ENCODE assay signal across 8 mouse cellular contexts in the genomic region with DNA sequence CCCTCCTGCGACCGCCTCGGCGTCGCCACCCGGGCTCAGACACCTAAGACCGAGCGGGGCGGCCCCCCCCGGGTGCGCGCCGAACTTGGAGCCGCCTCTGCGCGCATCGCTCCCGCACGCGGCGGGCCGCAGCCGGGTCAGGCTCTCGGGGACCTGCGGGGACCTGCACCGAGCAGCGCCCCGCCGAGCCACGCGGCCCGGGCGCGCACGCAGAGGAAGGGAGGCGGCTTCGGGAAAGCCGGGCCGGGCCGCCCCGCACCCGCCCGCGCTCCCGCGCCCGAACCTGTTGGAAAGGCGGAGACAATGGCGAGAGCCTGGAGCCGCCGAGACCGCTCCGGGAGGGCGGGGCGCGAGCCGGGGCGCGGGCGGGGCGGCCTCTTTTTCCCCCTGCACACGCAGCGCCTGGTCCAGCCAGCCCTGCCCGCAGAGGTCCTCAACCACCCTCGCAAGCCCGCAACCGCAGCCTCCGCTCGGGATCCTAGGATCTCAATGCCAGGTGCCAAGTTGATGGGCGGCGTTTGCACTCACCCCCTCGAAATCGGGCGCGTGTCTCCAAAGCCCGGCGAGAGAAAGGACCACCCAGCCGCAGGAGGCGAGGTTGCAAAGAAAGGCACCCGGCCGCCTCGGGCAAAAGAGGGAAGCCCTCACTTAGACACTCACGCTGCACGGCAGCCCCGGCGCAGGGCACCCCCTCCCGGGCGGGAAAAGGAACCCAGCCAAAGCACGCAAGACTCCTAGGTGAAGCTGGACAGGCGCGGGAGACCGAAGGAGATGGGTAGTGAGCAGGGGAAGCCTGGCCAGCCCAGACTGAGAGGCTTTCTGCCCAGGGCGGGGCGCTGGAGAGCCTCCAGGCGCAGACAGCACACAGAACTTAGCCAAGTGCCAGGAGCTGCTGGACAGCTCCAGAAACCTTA. TPM values are rescaled to one million over a fixed set of nuclear protein-coding genes. Genes with fewer than 3 reads are reported as not detected.
A peak's percentile ranks its signal among the peaks of the same experiment; 100 is the strongest.
DNase-seq lines count a peak whose midpoint lies in the region; ATAC-seq lines count a peak whose summit lies in the region.

A gene (minus strand): TSS at position 612 of the 914 bp plus-strand sequence.

- peak; percentile 72 for ATAC-seq in stomach, embryonic 15.5 days (ENCODE audit: insufficient read depth, low FRiP score, low read depth)

- H3K9ac ChIP-seq in stomach, embryonic 15.5 days, result no peak within 1 kb of the TSS

- H3K4me2 ChIP-seq in stomach, embryonic 15.5 days, result peak within 1 kb of the TSS; percentile 82

- H3K4me1 ChIP-seq in stomach, embryonic 15.5 days, result 0 out of 2 replicates have a peak, but pooled peaks cover 4% of the 10 kb centered on the region

- no peaks in the 10 kb centered on the region for H3K9me3 ChIP-seq in stomach, embryonic 15.5 days

- no peak within 1 kb of the TSS for H3K27ac ChIP-seq in stomach, embryonic 15.5 days

- H3K27me3 ChIP-seq in stomach, embryonic 15.5 days (replicated peaks), result peaks cover 34% of the 10 kb centered on the region

- DNase-seq in ovary, postnatal 36 days (ENCODE audit: low spot score), result peak; percentile 32
- no peak for DNase-seq in ovary, postnatal 10 days (ENCODE audit: low spot score)
- peak; percentile 92 to 94 for DNase-seq in cerebellum, postnatal 25 days
- DNase-seq in frontal cortex, postnatal 14 days (ENCODE audit: low spot score in 2 of 2), result peak; percentile 49 to 63
- peak; percentile 57 to 75 for DNase-seq in layer of hippocampus, adult 18-20 months (ENCODE audit: low spot score in 2 of 2)
- DNase-seq in lung, postnatal 4 days, result peak; percentile 3 to 23
- no peak for DNase-seq in spleen, adult 18-20 months

- H3K4me3 ChIP-seq in stomach, embryonic 15.5 days (replicated peaks), result peak within 1 kb of the TSS; percentile 44

- no peaks in the 10 kb centered on the region for H3K36me3 ChIP-seq in stomach, embryonic 15.5 days

- whole genome bisulfite sequencing in stomach, embryonic 15.5 days, result under 1% methylated on average over 95 of the region's 95 CpGs

RNA-seq across cellular contexts. Expression of the gene that starts here (rescaled TPM):
- 100 to 1,000 TPM; 710 to 754 TPM for total RNA-seq in layer of hippocampus, adult 18-20 months (2021)
- polyA plus RNA-seq in stomach, embryonic 15.5 days (2015; fragmentation: Nextera tagmentation; extraction: Ambion mirVana), result 14.3 and 15.0 TPM in 2 replicates

Comparison
In these comparisons a context has a peak if more than half of its experiments do, and no peak if none do; other contexts are left out.
1. DNase-seq: peak in ovary, postnatal 36 days (single experiment), cerebellum, postnatal 25 days (2 of 2), frontal cortex, postnatal 14 days (2 of 2), layer of hippocampus, adult 18-20 months (2 of 2) and lung, postnatal 4 days (2 of 2); none in ovary, postnatal 10 days (single experiment) and spleen, adult 18-20 months (0 of 2).